Mouse (Mus musculus) G1E (cell line): ENCODE results near the gene Yrdc. TPM values are rescaled to one million over a fixed set of nuclear protein-coding genes. Genes with fewer than 3 reads are reported as not detected.

ENCODE experiments used
- ATAC-seq: 2 replicates; pipeline ENCODE4 v1.8.0; 2016; ENCODE audit warnings: mild to moderate bottlenecking; ENCODE audit not compliant: insufficient number of reproducible peaks, poor library complexity, low FRiP score, severe bottlenecking; ENCODE audit errors: extremely low read depth
- DNase-seq: peaks from one replicate; pipeline ENCODE4 v3.0.0; 2012; ENCODE audit warnings: low spot score
- H3K27me3 ChIP-seq: 2 replicates; pipeline ENCODE4 v1.6.1; 2012; ENCODE audit warnings: mild to moderate bottlenecking, low read length, inconsistent platforms; ENCODE audit not compliant: insufficient read depth
- H3K36me3 ChIP-seq: replicated peaks from 2 replicates; pipeline ENCODE3; 2012; ENCODE audit warnings: mild to moderate bottlenecking, inconsistent platforms
- H3K4me1 ChIP-seq: 2 replicates; pipeline ENCODE4 v1.6.1; 2012; ENCODE audit warnings: low read depth, low read length, inconsistent platforms, mixed read lengths; ENCODE audit not compliant: insufficient read depth
- H3K4me3 ChIP-seq: 2 replicates; pipeline ENCODE4 v1.5.1; 2012; ENCODE audit warnings: low read depth, mild to moderate bottlenecking, inconsistent platforms, low read length, moderate library complexity, mixed read lengths
- H3K9me3 ChIP-seq: replicated peaks from 2 replicates; pipeline ENCODE4 v1.6.1; 2012; ENCODE audit warnings: inconsistent platforms
- CTCF ChIP-seq: IDR thresholded peaks from 2 replicates; pipeline ENCODE4 v1.5.1; 2012; ENCODE audit warnings: low read depth, low read length, inconsistent platforms, mixed read lengths
- GATA1 ChIP-seq: IDR thresholded peaks from 2 replicates; pipeline ENCODE4 v1.6.1; 2012; ENCODE audit warnings: borderline replicate concordance, low read length, inconsistent platforms, mixed read lengths
- GATA2 ChIP-seq: IDR thresholded peaks from 2 replicates; pipeline ENCODE4 v1.6.1; 2012; ENCODE audit warnings: low read depth, low read length, inconsistent platforms, borderline replicate concordance
- POLR2AphosphoS5 ChIP-seq: IDR thresholded peaks from 2 replicates; pipeline ENCODE4 v1.6.1; 2012; ENCODE audit warnings: low read depth, low read length, inconsistent platforms; ENCODE audit not compliant: insufficient replicate concordance
- TAL1 ChIP-seq: conservative IDR thresholded peaks from 2 replicates; pipeline ENCODE4 v1.6.1; 2012; ENCODE audit warnings: low read depth, low read length, inconsistent platforms, mixed read lengths
- polyA plus RNA-seq: library from polyadenylated mRNA; stranded (reverse); fragments of >175 nt; gene quantifications from 2 replicates; pipeline ENCODE4 v1.2.3, GENCODE M21; 2012
- total RNA-seq, 2 experiments: library from RNA; stranded (forward) in 1 of 2; stranded (reverse) in 1 of 2; fragments of 200-1000 nt in 1 of 2; fragments of >200 nt in 1 of 2; fragmentation: Nextera tagmentation in 1 of 2; gene quantifications; 2 replicates each; pipeline ENCODE4 v1.2.3; 2014 to 2017

Yrdc gene
- total and polyA plus RNA-seq, 3 experiments = 14.1 to 47.2 (median 29.2) TPM

- Histone ChIP-seq H3K9me3 (no peaks in the 10 kb centered on the region), H3K27me3 (peaks cover 16% of the 10 kb centered on the region), H3K36me3 (no peaks in the 10 kb centered on the region), H3K4me3 (no peak overlapping the region), H3K4me1 (no peaks in the 10 kb centered on the region)
- DNase-seq (no peak), ATAC-seq (no peak)
- TF ChIP-seq TAL1 = no peak
- no peak for TF ChIP-seq GATA2
- TF ChIP-seq GATA1 = no peak
- TF ChIP-seq CTCF = no peak
- TF ChIP-seq POLR2AphosphoS5 = no peak
Observed at GRCm38 (mm10) chr4:124889935-124890334, 39.5 kb downstream of the Yrdc start.

- peaks cover 14% of the 10 kb centered on the region for H3K27me3 ChIP-seq
- no peak overlapping the region for H3K4me3 ChIP-seq
- H3K9me3 ChIP-seq = no peaks in the 10 kb centered on the region
- no peak for DNase-seq
- H3K36me3 ChIP-seq = no peaks in the 10 kb centered on the region
- TF ChIP-seq TAL1 = no peak
- TF ChIP-seq GATA1 = no peak
- no peak for TF ChIP-seq POLR2AphosphoS5
- no peak for TF ChIP-seq GATA2
- no peak for TF ChIP-seq CTCF
- no peaks in the 10 kb centered on the region for H3K4me1 ChIP-seq
- ATAC-seq = no peak
Observed at GRCm38 (mm10) chr4:124890831-124891230, 40.4 kb downstream of the Yrdc start.

GRCm38 (mm10) chr4:124893769-124894168 lies 43.3 kb downstream of the Yrdc start:
- no peak for ATAC-seq
- no peaks in the 10 kb centered on the region for H3K4me1 ChIP-seq

GRCm38 (mm10) chr4:124894508-124895428 lies 44.3 kb downstream of the Yrdc start:
- no peak for TF ChIP-seq GATA1
- no peak for TF ChIP-seq GATA2
- no peak for TF ChIP-seq TAL1
- no peak for TF ChIP-seq POLR2AphosphoS5
- TF ChIP-seq CTCF = no peak
- Histone ChIP-seq H3K27me3 (peaks cover 18% of the 10 kb centered on the region), H3K4me1 (peaks cover 2% of the 10 kb centered on the region), H3K9me3 (no peaks in the 10 kb centered on the region), H3K36me3 (no peaks in the 10 kb centered on the region), H3K4me3 (no peak overlapping the region)
- ATAC-seq = no peak
- DNase-seq = no peak

More at GRCm38 (mm10) chr4:124893769-124894168, 43.3 kb downstream of the Yrdc start:
- Histone ChIP-seq H3K4me3 (no peak overlapping the region), H3K36me3 (no peaks in the 10 kb centered on the region), H3K27me3 (peaks cover 15% of the 10 kb centered on the region), H3K9me3 (no peaks in the 10 kb centered on the region)
- TF ChIP-seq GATA2 = no peak
- TF ChIP-seq TAL1 = no peak
- TF ChIP-seq CTCF = no peak
- TF ChIP-seq GATA1 = no peak
- no peak for TF ChIP-seq POLR2AphosphoS5
- no peak for DNase-seq

GRCm38 (mm10) chr4:124898428-124898827 lies 47.9 kb downstream of the Yrdc start:
- ATAC-seq = no peak
- TF ChIP-seq CTCF = no peak
- no peak for TF ChIP-seq GATA1
- TF ChIP-seq TAL1 = no peak
- TF ChIP-seq POLR2AphosphoS5 = no peak
- TF ChIP-seq GATA2 = no peak
- Histone ChIP-seq H3K9me3 (no peaks in the 10 kb centered on the region), H3K4me1 (peaks cover 3% of the 10 kb centered on the region), H3K4me3 (no peak overlapping the region), H3K27me3 (peaks cover 20% of the 10 kb centered on the region), H3K36me3 (no peaks in the 10 kb centered on the region)
- DNase-seq = no peak

GRCm38 (mm10) chr4:124899906-124900305 lies 49.4 kb downstream of the Yrdc start:
- Histone ChIP-seq H3K36me3 (no peaks in the 10 kb centered on the region), H3K27me3 (peaks cover 25% of the 10 kb centered on the region), H3K4me1 (peaks cover 3% of the 10 kb centered on the region), H3K9me3 (no peaks in the 10 kb centered on the region), H3K4me3 (no peak overlapping the region)
- no peak for ATAC-seq
- DNase-seq = no peak
- TF ChIP-seq GATA2 (no peak), TAL1 (no peak), GATA1 (no peak), CTCF (no peak), POLR2AphosphoS5 (no peak)

Other genes starting within 250 kb of the Yrdc start
- not detected in 2 replicates for gene 3100002H09Rik, start 239.9 kb upstream of the Yrdc start, total RNA-seq (2014; fragmentation: Nextera tagmentation)
- 0.27 TPM in 1 of 2 replicates, not detected in the other for gene 3100002H09Rik, start 239.9 kb upstream of the Yrdc start, total RNA-seq (2017)
- not detected in 2 replicates for gene 3100002H09Rik, start 239.9 kb upstream of the Yrdc start, polyA plus RNA-seq
- not detected in 2 replicates for gene Pou3f1, start 193.9 kb upstream of the Yrdc start, total RNA-seq (2014; fragmentation: Nextera tagmentation)
- 0.05 TPM in 1 of 2 replicates, not detected in the other for gene Pou3f1, start 193.9 kb upstream of the Yrdc start, total RNA-seq (2017)
- gene Pou3f1, start 193.9 kb upstream of the Yrdc start, polyA plus RNA-seq = not detected in 2 replicates
- 80.4 and 94.2 TPM in 2 replicates for gene Utp11, start 157.1 kb upstream of the Yrdc start, total RNA-seq (2014; fragmentation: Nextera tagmentation)
- 69.2 and 94.3 TPM in 2 replicates for gene Utp11, start 157.1 kb upstream of the Yrdc start, total RNA-seq (2017)
- 12.6 and 16.7 TPM in 2 replicates for gene Utp11, start 157.1 kb upstream of the Yrdc start, polyA plus RNA-seq
- 22.9 and 29.7 TPM in 2 replicates for gene Fhl3, start 150.0 kb upstream of the Yrdc start, total RNA-seq (2014; fragmentation: Nextera tagmentation)
- 13.5 and 15.2 TPM in 2 replicates for gene Fhl3, start 150.0 kb upstream of the Yrdc start, total RNA-seq (2017)
- 27.6 and 28.2 TPM in 2 replicates for gene Fhl3, start 150.0 kb upstream of the Yrdc start, polyA plus RNA-seq
- gene Sf3a3, start 135.9 kb upstream of the Yrdc start, total RNA-seq (2014; fragmentation: Nextera tagmentation) = 106 and 126 TPM in 2 replicates
- gene Sf3a3, start 135.9 kb upstream of the Yrdc start, total RNA-seq (2017) = 168 and 172 TPM in 2 replicates
- 53.7 and 56.7 TPM in 2 replicates for gene Sf3a3, start 135.9 kb upstream of the Yrdc start, polyA plus RNA-seq
- 127 and 141 TPM in 2 replicates for gene Inpp5b, start 108.8 kb upstream of the Yrdc start, total RNA-seq (2014; fragmentation: Nextera tagmentation)
- 119 and 128 TPM in 2 replicates for gene Inpp5b, start 108.8 kb upstream of the Yrdc start, total RNA-seq (2017)
- gene Inpp5b, start 108.8 kb upstream of the Yrdc start, polyA plus RNA-seq = 48.3 and 51.4 TPM in 2 replicates
- 21.5 and 31.5 TPM in 2 replicates for gene Mtf1, start 48.6 kb upstream of the Yrdc start, total RNA-seq (2014; fragmentation: Nextera tagmentation)
- gene Mtf1, start 48.6 kb upstream of the Yrdc start, total RNA-seq (2017) = 20.7 and 22.5 TPM in 2 replicates
- 7.6 and 9.7 TPM in 2 replicates for gene Mtf1, start 48.6 kb upstream of the Yrdc start, polyA plus RNA-seq
- gene 1110065P20Rik, start 517 bp downstream of the Yrdc start, total RNA-seq (2014; fragmentation: Nextera tagmentation) = 8.4 and 13.8 TPM in 2 replicates
- 12.7 and 18.4 TPM in 2 replicates for gene 1110065P20Rik, start 517 bp downstream of the Yrdc start, total RNA-seq (2017)
- gene 1110065P20Rik, start 517 bp downstream of the Yrdc start, polyA plus RNA-seq = 25.6 and 32.1 TPM in 2 replicates
- not detected in 2 replicates for gene Maneal, start 11.5 kb downstream of the Yrdc start, total RNA-seq (2014; fragmentation: Nextera tagmentation)
- gene Maneal, start 11.5 kb downstream of the Yrdc start, total RNA-seq (2017) = 0.06 and 0.33 TPM in 2 replicates
- gene Maneal, start 11.5 kb downstream of the Yrdc start, polyA plus RNA-seq = not detected in 2 replicates
- gene Epha10, start 30.2 kb downstream of the Yrdc start, total RNA-seq (2014; fragmentation: Nextera tagmentation) = not detected in 2 replicates
- 0.16 TPM in 1 of 2 replicates, not detected in the other for gene Epha10, start 30.2 kb downstream of the Yrdc start, total RNA-seq (2017)
- not detected in 2 replicates for gene Epha10, start 30.2 kb downstream of the Yrdc start, polyA plus RNA-seq
- gene 9930104L06Rik, start 86.4 kb downstream of the Yrdc start, total RNA-seq (2014; fragmentation: Nextera tagmentation) = 10.2 and 15.0 TPM in 2 replicates
- 12.2 and 16.9 TPM in 2 replicates for gene 9930104L06Rik, start 86.4 kb downstream of the Yrdc start, total RNA-seq (2017)
- 2.9 and 4.3 TPM in 2 replicates for gene 9930104L06Rik, start 86.4 kb downstream of the Yrdc start, polyA plus RNA-seq
- gene Cdca8, start 88.6 kb downstream of the Yrdc start, total RNA-seq (2014; fragmentation: Nextera tagmentation) = 102 and 129 TPM in 2 replicates
- 90.3 and 106 TPM in 2 replicates for gene Cdca8, start 88.6 kb downstream of the Yrdc start, total RNA-seq (2017)
- 141 and 184 TPM in 2 replicates for gene Cdca8, start 88.6 kb downstream of the Yrdc start, polyA plus RNA-seq
- gene Rspo1, start 135.8 kb downstream of the Yrdc start, total RNA-seq (2014; fragmentation: Nextera tagmentation) = not detected in 2 replicates
- not detected in 2 replicates for gene Rspo1, start 135.8 kb downstream of the Yrdc start, total RNA-seq (2017)
- not detected in 2 replicates for gene Rspo1, start 135.8 kb downstream of the Yrdc start, polyA plus RNA-seq
- gene Gnl2, start 165.9 kb downstream of the Yrdc start, total RNA-seq (2014; fragmentation: Nextera tagmentation) = 176 and 187 TPM in 2 replicates
- gene Gnl2, start 165.9 kb downstream of the Yrdc start, total RNA-seq (2017) = 165 and 200 TPM in 2 replicates
- gene Gnl2, start 165.9 kb downstream of the Yrdc start, polyA plus RNA-seq = 110 and 111 TPM in 2 replicates
- gene Dnali1, start 215.0 kb downstream of the Yrdc start, total RNA-seq (2014; fragmentation: Nextera tagmentation) = not detected in 2 replicates
- gene Dnali1, start 215.0 kb downstream of the Yrdc start, total RNA-seq (2017) = 0.11 TPM in 1 of 2 replicates, not detected in the other
- 0.02 TPM in 2 replicates for gene Dnali1, start 215.0 kb downstream of the Yrdc start, polyA plus RNA-seq
- gene Snip1, start 216.0 kb downstream of the Yrdc start, total RNA-seq (2014; fragmentation: Nextera tagmentation) = 25.7 and 30.0 TPM in 2 replicates
- gene Snip1, start 216.0 kb downstream of the Yrdc start, total RNA-seq (2017) = 41.7 and 52.4 TPM in 2 replicates
- 36.5 and 49.6 TPM in 2 replicates for gene Snip1, start 216.0 kb downstream of the Yrdc start, polyA plus RNA-seq
- gene Meaf6, start 234.5 kb downstream of the Yrdc start, total RNA-seq (2014; fragmentation: Nextera tagmentation) = 50.7 and 54.2 TPM in 2 replicates
- 31.8 and 43.4 TPM in 2 replicates for gene Meaf6, start 234.5 kb downstream of the Yrdc start, total RNA-seq (2017)
- gene Meaf6, start 234.5 kb downstream of the Yrdc start, polyA plus RNA-seq = 75.0 and 79.4 TPM in 2 replicates